Mouse (Mus musculus): ENCODE data around the gene Smim24.
A peak's percentile ranks its signal among the peaks of the same experiment; 100 is the strongest.

Smim24 gene

GRCm38 (mm10) chr10:81423476-81424245 lies 30.8 kb downstream of the Smim24 start:
- peak in 1 of 2 experiments; percentile 12 for DNase-seq

- peak; percentile 83 to 85 for DNase-seq
Measured at GRCm38 (mm10) chr10:81424246-81425051, 31.6 kb downstream of the Smim24 start.

GRCm38 (mm10) chr10:81425236-81425850 lies 32.5 kb downstream of the Smim24 start:
- DNase-seq = peak; percentile 72 to 76

GRCm38 (mm10) chr10:81426081-81426671 lies 33.3 kb downstream of the Smim24 start:
- peak; percentile 82 to 84 for DNase-seq

GRCm38 (mm10) chr10:81426897-81427296 lies 34.0 kb downstream of the Smim24 start:
- peak; percentile 76 to 81 for DNase-seq

GRCm38 (mm10) chr10:81427327-81427726 lies 34.5 kb downstream of the Smim24 start:
- no peak for DNase-seq

GRCm38 (mm10) chr10:81427804-81428506 lies 35.1 kb downstream of the Smim24 start:
- DNase-seq = peak; percentile 62 to 70

GRCm38 (mm10) chr10:81428507-81428870 lies 35.6 kb downstream of the Smim24 start:
- DNase-seq = peak in 1 of 2 experiments; percentile 15

GRCm38 (mm10) chr10:81429092-81429491 lies 36.2 kb downstream of the Smim24 start:
- DNase-seq = peak in 1 of 2 experiments; percentile 20

GRCm38 (mm10) chr10:81429605-81430061 lies 36.8 kb downstream of the Smim24 start:
- DNase-seq = peak; percentile 74 to 81

- peak; percentile 92 to 94 for DNase-seq
Measured at GRCm38 (mm10) chr10:81430141-81430830, 37.4 kb downstream of the Smim24 start.

GRCm38 (mm10) chr10:81430831-81431525 lies 38.1 kb downstream of the Smim24 start:
- DNase-seq = peak; percentile 91

GRCm38 (mm10) chr10:81431526-81432168 lies 38.8 kb downstream of the Smim24 start:
- peak; percentile 78 to 81 for DNase-seq

- no peak for DNase-seq
Measured at GRCm38 (mm10) chr10:81432169-81432867, 39.5 kb downstream of the Smim24 start.

GRCm38 (mm10) chr10:81432868-81433262 lies 40.0 kb downstream of the Smim24 start:
- DNase-seq = peak; percentile 97

GRCm38 (mm10) chr10:81433541-81434289 lies 40.9 kb downstream of the Smim24 start:
- DNase-seq = peak; percentile 77 to 78

- peak; percentile 53 to 61 for DNase-seq
Measured at GRCm38 (mm10) chr10:81434361-81435263, 41.8 kb downstream of the Smim24 start.

GRCm38 (mm10) chr10:81435436-81435835 lies 42.6 kb downstream of the Smim24 start:
- peak; percentile 98 for DNase-seq
